Comparison of ENCODE assay signal across 12 mouse cellular contexts in genomic region chr7:4996934-4997333, GRCm38 (mm10). TPM values are rescaled to one million over a fixed set of nuclear protein-coding genes. Genes with fewer than 3 reads are reported as not detected.
DNase-seq lines count a peak whose midpoint lies in the region; ATAC-seq and TF ChIP-seq lines count a peak whose summit lies in the region.
"Had no signal": no experiment of that assay in that cellular context is flagged by ENCODE, and none has a peak within 500 bp of the region (broad histone marks: within the 10 kb centered on the region; RNA-seq: fewer than 3 reads in every experiment).

No protein-coding gene starts in this region.

- no peak overlapping the region for H3K9ac ChIP-seq in limb, embryonic 14.5 days (ENCODE audit: low read depth, low read length, severe bottlenecking)

- 53% methylated on average over 8 of the region's 8 CpGs for WGBS in heart, embryonic 10.5 days
- 66% methylated on average over 6 of the region's 8 CpGs for WGBS in limb, embryonic 14.5 days

- no peak for TF ChIP-seq POLR2A in limb, embryonic 14.5 days (IDR thresholded peaks at IDR 0.05; ENCODE audit: borderline replicate concordance, extremely low read depth, insufficient read depth, insufficient read length)

- peak overlapping the region; percentile 81 for H3K4me2 ChIP-seq in limb, embryonic 14.5 days (replicated peaks; ENCODE audit: low read depth, low read length, severe bottlenecking)

- peaks cover 35% of the 10 kb centered on the region for H3K27me3 ChIP-seq in heart, embryonic 10.5 days (ENCODE audit: insufficient read depth, poor library complexity, severe bottlenecking)
- H3K27me3 ChIP-seq in megakaryocyte, embryonic 14.5 days (replicated peaks), result peaks cover 5% of the 10 kb centered on the region
- H3K27me3 ChIP-seq in limb, embryonic 14.5 days (ENCODE audit: control insufficient read depth, insufficient read depth, low read length), result peaks cover 16% of the 10 kb centered on the region

- peaks cover 25% of the 10 kb centered on the region for H3K36me3 ChIP-seq in heart, embryonic 10.5 days
- peaks cover 26% of the 10 kb centered on the region for H3K36me3 ChIP-seq in megakaryocyte, embryonic 14.5 days (replicated peaks; ENCODE audit: low read length)
- peaks cover 20% of the 10 kb centered on the region for H3K36me3 ChIP-seq in limb, embryonic 14.5 days (ENCODE audit: control insufficient read depth, insufficient read depth, low read length)

- peaks cover 9% of the 10 kb centered on the region for H3K9me3 ChIP-seq in heart, embryonic 10.5 days
- H3K9me3 ChIP-seq in megakaryocyte, embryonic 14.5 days, result peaks cover 30% of the 10 kb centered on the region
- H3K9me3 ChIP-seq in limb, embryonic 14.5 days (ENCODE audit: control insufficient read depth, low read length), result 0 out of 2 replicates have a peak, but pooled peaks cover 3% of the 10 kb centered on the region

- peak overlapping the region; percentile 85; the same call in 1 of the 2 replicates for H3K27ac ChIP-seq in heart, embryonic 10.5 days
- no peak overlapping the region for H3K27ac ChIP-seq in limb, embryonic 14.5 days (replicated peaks; ENCODE audit: low read depth, low read length)

- H3K4me1 ChIP-seq in heart, embryonic 10.5 days, result peaks cover 34% of the 10 kb centered on the region
- peaks cover 22% of the 10 kb centered on the region for H3K4me1 ChIP-seq in megakaryocyte, embryonic 14.5 days
- peaks cover 17% of the 10 kb centered on the region for H3K4me1 ChIP-seq in limb, embryonic 14.5 days (ENCODE audit: control insufficient read depth, insufficient read depth, low read length)

- H3K4me3 ChIP-seq in heart, embryonic 10.5 days, result peak overlapping the region; percentile 71
- H3K4me3 ChIP-seq in megakaryocyte, embryonic 14.5 days (replicated peaks), result peak overlapping the region; percentile 93
- peak overlapping the region; percentile 55 for H3K4me3 ChIP-seq in limb, embryonic 14.5 days (replicated peaks; ENCODE audit: low read length)

- no peak for DNase-seq in heart, embryonic 10.5 days (ENCODE audit: low spot score)
- DNase-seq in heart, postnatal 4 days, result no peak
- DNase-seq in limb, embryonic 14.5 days (ENCODE audit: low spot score), result no peak
- no peak for DNase-seq in retina, embryonic 14.5 days (ENCODE audit: low spot score)
- no peak for DNase-seq in ovary, adult 18-20 months (ENCODE audit: low spot score)
- no peak for DNase-seq in urinary bladder, postnatal 25 days (ENCODE audit: low spot score)
- DNase-seq: adrenal gland, adult 2 months; kidney, postnatal 10 days; thymus, postnatal 36 days had no signal

- ATAC-seq in megakaryocyte, adult 5-6 weeks (ENCODE audit: poor library complexity, severe bottlenecking), result no peak
- ATAC-seq in limb, embryonic 14.5 days (ENCODE audit: low FRiP score, low read depth), result no peak

RNA-seq across cellular contexts. Expression of gene Zfp579, which starts 1.0 kb away (rescaled TPM):
- polyA plus RNA-seq in heart, embryonic 10.5 days (2016; fragmentation: Nextera tagmentation; extraction: Ambion mirVana), result 21.6 and 29.2 TPM in 2 replicates
- total RNA-seq in heart, postnatal 4 days (2021), result 10 to 100 TPM; 28.4 to 38.0 TPM
- 48.1 and 103 TPM in 2 replicates for polyA plus RNA-seq in megakaryocyte, embryonic 14.5 days (2012; ENCODE audit: insufficient read depth, low replicate concordance)
- 5.7 and 14.9 TPM in 2 replicates for total RNA-seq in megakaryocyte, adult 5-6 weeks (2015)
- 0.81 and 0.89 TPM in 2 replicates for total RNA-seq in megakaryocyte, adult 5-6 weeks (2017)
- polyA plus RNA-seq in limb, embryonic 14.5 days (2012; rRNA removed), result 97.6 and 196 TPM in 2 replicates
- 30.3 and 39.0 TPM in 2 replicates for polyA plus RNA-seq in limb, embryonic 14.5 days (2014; fragmentation: Nextera tagmentation; extraction: Ambion mirVana)

RNA-seq across cellular contexts. Expression of gene Zfp524, which starts 17.3 kb away (rescaled TPM):
- polyA plus RNA-seq in heart, embryonic 10.5 days (2016; fragmentation: Nextera tagmentation; extraction: Ambion mirVana), result 10.0 and 11.4 TPM in 2 replicates
- 1 to 10 TPM; 6.0 to 6.4 TPM for total RNA-seq in heart, postnatal 4 days (2021)
- 68.6 and 88.3 TPM in 2 replicates for polyA plus RNA-seq in megakaryocyte, embryonic 14.5 days (2012; ENCODE audit: insufficient read depth, low replicate concordance)
- total RNA-seq in megakaryocyte, adult 5-6 weeks (2015), result 24.8 and 26.2 TPM in 2 replicates
- 13.5 and 13.9 TPM in 2 replicates for total RNA-seq in megakaryocyte, adult 5-6 weeks (2017)
- polyA plus RNA-seq in limb, embryonic 14.5 days (2012; rRNA removed), result 17.0 and 20.9 TPM in 2 replicates
- polyA plus RNA-seq in limb, embryonic 14.5 days (2014; fragmentation: Nextera tagmentation; extraction: Ambion mirVana), result 12.1 and 16.7 TPM in 2 replicates

RNA-seq across cellular contexts. Expression of gene Fiz1, which starts 17.6 kb away (rescaled TPM):
- polyA plus RNA-seq in heart, embryonic 10.5 days (2016; fragmentation: Nextera tagmentation; extraction: Ambion mirVana), result 36.1 and 43.5 TPM in 2 replicates
- total RNA-seq in heart, postnatal 4 days (2021), result 10 to 100 TPM; 26.4 to 26.9 TPM
- polyA plus RNA-seq in megakaryocyte, embryonic 14.5 days (2012; ENCODE audit: insufficient read depth, low replicate concordance), result 17.2 and 28.0 TPM in 2 replicates
- total RNA-seq in megakaryocyte, adult 5-6 weeks (2015), result 19.2 and 20.6 TPM in 2 replicates
- total RNA-seq in megakaryocyte, adult 5-6 weeks (2017), result 9.3 and 12.1 TPM in 2 replicates
- polyA plus RNA-seq in limb, embryonic 14.5 days (2012; rRNA removed), result 42.4 and 50.8 TPM in 2 replicates
- polyA plus RNA-seq in limb, embryonic 14.5 days (2014; fragmentation: Nextera tagmentation; extraction: Ambion mirVana), result 37.5 and 42.0 TPM in 2 replicates

RNA-seq across cellular contexts. Expression of gene Gm44973, which starts 18.4 kb away (rescaled TPM):
- 0.72 TPM in 1 of 2 replicates, not detected in the other for polyA plus RNA-seq in heart, embryonic 10.5 days (2016; fragmentation: Nextera tagmentation; extraction: Ambion mirVana)
- not detected for total RNA-seq in heart, postnatal 4 days (2021)
- polyA plus RNA-seq in megakaryocyte, embryonic 14.5 days (2012; ENCODE audit: insufficient read depth, low replicate concordance), result not detected in 2 replicates
- total RNA-seq in megakaryocyte, adult 5-6 weeks (2015), result 0.30 TPM in 1 of 2 replicates, not detected in the other
- total RNA-seq in megakaryocyte, adult 5-6 weeks (2017), result not detected in 2 replicates
- not detected in 2 replicates for polyA plus RNA-seq in limb, embryonic 14.5 days (2012; rRNA removed)
- 0.57 and 1.9 TPM in 2 replicates for polyA plus RNA-seq in limb, embryonic 14.5 days (2014; fragmentation: Nextera tagmentation; extraction: Ambion mirVana)
- total RNA-seq: adrenal gland, adult 2 months; neutrophil, adult 5-6 weeks had no signal
- polyA plus RNA-seq: adrenal gland, adult 2 months had no signal

RNA-seq across cellular contexts. Expression of gene Zfp865, which starts 23.2 kb away (rescaled TPM):
- 3.8 and 4.4 TPM in 2 replicates for polyA plus RNA-seq in heart, embryonic 10.5 days (2016; fragmentation: Nextera tagmentation; extraction: Ambion mirVana)
- total RNA-seq in heart, postnatal 4 days (2021), result 10 to 100 TPM; 26.0 to 26.6 TPM
- polyA plus RNA-seq in megakaryocyte, embryonic 14.5 days (2012; ENCODE audit: insufficient read depth, low replicate concordance), result 30.6 and 81.9 TPM in 2 replicates
- 11.9 and 12.0 TPM in 2 replicates for total RNA-seq in megakaryocyte, adult 5-6 weeks (2015)
- 13.6 and 14.4 TPM in 2 replicates for total RNA-seq in megakaryocyte, adult 5-6 weeks (2017)
- polyA plus RNA-seq in limb, embryonic 14.5 days (2012; rRNA removed), result 53.2 and 72.3 TPM in 2 replicates
- 6.6 and 7.8 TPM in 2 replicates for polyA plus RNA-seq in limb, embryonic 14.5 days (2014; fragmentation: Nextera tagmentation; extraction: Ambion mirVana)
